Mouse (Mus musculus): Measurements from ENCODE around the gene 2300003K06Rik. TPM values are rescaled to one million over a fixed set of nuclear protein-coding genes. Genes with fewer than 3 reads are reported as not detected.
"Not testable (repeated sequence)": the region's sequence is repeated elsewhere in the genome, so short reads cannot be mapped to it uniquely, and the experiment has no call there.

The 2300003K06Rik gene
- polyA plus RNA-seq (2014; fragmentation: Nextera tagmentation; extraction: Ambion mirVana) = not detected in 2 replicates

DNA sequence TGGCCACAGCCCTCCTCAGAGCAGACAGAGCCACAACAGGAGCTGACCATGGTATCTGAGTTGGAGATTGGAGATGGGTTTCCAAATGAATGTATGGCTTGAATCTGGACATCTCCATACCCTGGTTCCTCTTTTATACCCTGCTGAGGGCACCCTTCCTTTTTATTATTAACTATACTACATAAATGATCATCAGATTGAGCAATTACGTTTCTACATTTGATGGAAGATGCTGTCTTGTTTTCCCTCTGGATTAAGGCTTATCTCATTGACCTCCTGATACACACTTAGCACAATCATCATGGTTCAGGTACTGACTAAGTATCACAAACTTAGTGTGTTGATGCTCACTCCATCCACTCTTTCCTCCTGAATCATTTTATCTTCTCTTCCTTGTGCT is at the start of gene 2300003K06Rik:
TSS of gene 2300003K06Rik (minus strand) at position 101 of the 400 bp plus-strand sequence.
- no peak within 1 kb of the TSS for H3K4me2 ChIP-seq (ENCODE audit: low read length)
- no peaks in the 10 kb centered on the region for H3K4me1 ChIP-seq (ENCODE audit: control insufficient read depth, insufficient read depth, low read length)
- H3K27ac ChIP-seq (ENCODE audit: low read depth, low read length) = no peak within 1 kb of the TSS
- no peaks in the 10 kb centered on the region for H3K9me3 ChIP-seq (replicated peaks; ENCODE audit: control insufficient read depth, low read length)
- H3K27me3 ChIP-seq (replicated peaks; ENCODE audit: control insufficient read depth, insufficient read depth, low read length) = no peaks in the 10 kb centered on the region
- ATAC-seq (no peak), DNase-seq (ENCODE audit: low spot score) (no peak)
- H3K4me3 ChIP-seq (ENCODE audit: low read depth, low read length) = no peak within 1 kb of the TSS
- no peaks in the 10 kb centered on the region for H3K36me3 ChIP-seq (ENCODE audit: control insufficient read depth, insufficient read depth, low read length)
- 75% methylated on average over 1 of the region's 1 CpGs for WGBS
- no peak within 1 kb of the TSS for H3K9ac ChIP-seq (ENCODE audit: low read length)

- not testable (repeated sequence) for H3K4me2 ChIP-seq (ENCODE audit: low read length)
These were observed 41.0 kb upstream of the 2300003K06Rik start, which contains the start of gene Gm11567 for GRCm38 (mm10) chr11:99878887-99879286. Gene Gm11567, plus strand, starts transcription at chr11:99879187.

DNA sequence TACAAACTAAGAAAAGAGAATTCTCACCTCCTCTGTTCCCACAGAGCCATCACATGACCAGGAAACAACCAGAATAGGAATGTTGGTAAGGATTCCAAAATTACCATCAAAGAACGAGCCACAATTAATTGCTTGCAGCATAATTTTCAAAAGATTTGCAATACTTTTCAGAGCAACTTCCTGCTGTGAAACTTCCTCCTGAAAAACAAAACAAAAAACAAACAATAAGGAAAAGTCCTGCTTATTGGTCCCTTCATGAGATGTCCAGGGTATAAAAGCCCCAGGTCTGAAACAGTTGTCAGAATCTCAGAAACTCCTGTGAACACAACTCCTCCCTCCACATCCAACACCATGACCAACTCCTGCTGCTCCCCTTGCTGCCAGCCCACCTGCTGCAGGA is 35.2 kb upstream of the 2300003K06Rik start, which contains the start of gene Krtap9-1:
TSS of gene Krtap9-1 (plus strand) at position 301 of the 400 bp plus-strand sequence.
- not testable (repeated sequence) for H3K27me3 ChIP-seq (replicated peaks; ENCODE audit: control insufficient read depth, insufficient read depth, low read length); H3K27ac ChIP-seq (ENCODE audit: low read depth, low read length); H3K36me3 ChIP-seq (ENCODE audit: control insufficient read depth, insufficient read depth, low read length); H3K9ac ChIP-seq (ENCODE audit: low read length); H3K4me1 ChIP-seq (ENCODE audit: control insufficient read depth, insufficient read depth, low read length); H3K4me3 ChIP-seq (ENCODE audit: low read depth, low read length); DNase-seq (ENCODE audit: low spot score); ATAC-seq; H3K9me3 ChIP-seq (replicated peaks; ENCODE audit: control insufficient read depth, low read length); H3K4me2 ChIP-seq (ENCODE audit: low read length)
- 60% methylated on average over 1 of the region's 1 CpGs for WGBS

More at GRCm38 (mm10) chr11:99878887-99879286, 41.0 kb upstream of the 2300003K06Rik start, which contains the start of gene Gm11567:
- H3K9me3 ChIP-seq (replicated peaks; ENCODE audit: control insufficient read depth, low read length); H3K4me1 ChIP-seq (ENCODE audit: control insufficient read depth, insufficient read depth, low read length); H3K27ac ChIP-seq (ENCODE audit: low read depth, low read length); ATAC-seq; H3K4me3 ChIP-seq (ENCODE audit: low read depth, low read length); DNase-seq (ENCODE audit: low spot score); H3K36me3 ChIP-seq (ENCODE audit: control insufficient read depth, insufficient read depth, low read length); H3K9ac ChIP-seq (ENCODE audit: low read length); H3K27me3 ChIP-seq (replicated peaks; ENCODE audit: control insufficient read depth, insufficient read depth, low read length): not testable (repeated sequence)
- whole genome bisulfite sequencing = 42% methylated on average over 1 of the region's 1 CpGs

GRCm38 (mm10) chr11:99864176-99864575 is 26.3 kb upstream of the 2300003K06Rik start, which contains the start of gene Gm11559:
Gene Gm11559, plus strand, starts transcription at chr11:99864476.
- H3K27me3 ChIP-seq (replicated peaks; ENCODE audit: control insufficient read depth, insufficient read depth, low read length); H3K9ac ChIP-seq (ENCODE audit: low read length); H3K9me3 ChIP-seq (replicated peaks; ENCODE audit: control insufficient read depth, low read length); H3K27ac ChIP-seq (ENCODE audit: low read depth, low read length); ATAC-seq; H3K4me1 ChIP-seq (ENCODE audit: control insufficient read depth, insufficient read depth, low read length); H3K36me3 ChIP-seq (ENCODE audit: control insufficient read depth, insufficient read depth, low read length); H3K4me2 ChIP-seq (ENCODE audit: low read length); H3K4me3 ChIP-seq (ENCODE audit: low read depth, low read length); DNase-seq (ENCODE audit: low spot score): not testable (repeated sequence)
- 53% methylated on average over 1 of the region's 1 CpGs for WGBS

DNA sequence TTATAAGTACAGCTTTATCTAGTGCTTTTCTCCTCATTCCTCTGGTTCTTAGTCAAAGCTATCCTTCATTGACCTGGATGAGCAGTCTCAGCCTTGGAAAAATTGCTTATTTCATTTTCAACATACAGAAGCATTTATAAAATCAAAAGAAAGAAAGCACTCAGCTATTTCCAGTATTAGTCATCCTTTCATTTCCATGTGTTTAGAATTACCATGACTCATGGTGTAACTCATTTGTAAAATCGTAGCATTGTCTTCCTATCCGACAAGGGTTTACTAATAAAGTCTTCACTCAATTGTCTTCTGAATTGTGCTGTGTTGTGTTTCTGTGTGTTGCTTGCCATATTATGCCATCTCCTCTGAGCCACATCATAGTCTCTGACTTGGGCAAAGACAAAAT is 20.9 kb upstream of the 2300003K06Rik start:
- no peaks in the 10 kb centered on the region for H3K36me3 ChIP-seq (ENCODE audit: control insufficient read depth, insufficient read depth, low read length)
- WGBS = 60% methylated on average over 2 of the region's 2 CpGs
- H3K9ac ChIP-seq (ENCODE audit: low read length) = no peak overlapping the region
- H3K4me1 ChIP-seq (ENCODE audit: control insufficient read depth, insufficient read depth, low read length) = no peaks in the 10 kb centered on the region
- H3K4me2 ChIP-seq (ENCODE audit: low read length) = no peak overlapping the region
- H3K27ac ChIP-seq (ENCODE audit: low read depth, low read length) = no peak overlapping the region
- no peak overlapping the region for H3K4me3 ChIP-seq (ENCODE audit: low read depth, low read length)
- ATAC-seq (no peak), DNase-seq (ENCODE audit: low spot score) (no peak)
- H3K9me3 ChIP-seq (replicated peaks; ENCODE audit: control insufficient read depth, low read length) = no peaks in the 10 kb centered on the region
- H3K27me3 ChIP-seq (replicated peaks; ENCODE audit: control insufficient read depth, insufficient read depth, low read length) = no peaks in the 10 kb centered on the region

DNA sequence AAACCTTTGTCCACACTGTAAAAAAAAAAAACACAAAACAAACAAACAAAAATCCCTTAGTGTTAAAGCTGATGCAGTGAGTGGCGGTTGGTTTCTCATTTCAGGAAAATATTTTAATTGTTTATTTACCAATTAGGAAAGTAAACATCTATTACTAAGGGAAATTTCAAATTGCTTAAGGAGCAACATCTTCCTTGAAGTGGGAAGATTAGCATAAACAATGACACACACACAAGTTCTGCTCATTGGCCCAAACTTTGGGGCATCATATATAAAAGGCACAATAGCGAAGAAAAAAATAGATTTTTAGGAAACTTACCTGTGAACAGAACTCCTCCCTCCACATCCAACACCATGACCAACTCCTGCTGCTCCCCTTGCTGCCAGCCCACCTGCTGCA is 19.8 kb upstream of the 2300003K06Rik start, which contains the start of gene Gm11568:
TSS of gene Gm11568 (plus strand) at position 301 of the 400 bp plus-strand sequence.
- Histone ChIP-seq H3K9me3 (replicated peaks; ENCODE audit: control insufficient read depth, low read length) (no peaks in the 10 kb centered on the region), H3K4me1 (ENCODE audit: control insufficient read depth, insufficient read depth, low read length) (no peaks in the 10 kb centered on the region), H3K9ac (ENCODE audit: low read length) (no peak within 1 kb of the TSS), H3K4me3 (ENCODE audit: low read depth, low read length) (no peak within 1 kb of the TSS), H3K27me3 (replicated peaks; ENCODE audit: control insufficient read depth, insufficient read depth, low read length) (no peaks in the 10 kb centered on the region), H3K27ac (ENCODE audit: low read depth, low read length) (no peak within 1 kb of the TSS), H3K4me2 (ENCODE audit: low read length) (no peak within 1 kb of the TSS), H3K36me3 (ENCODE audit: control insufficient read depth, insufficient read depth, low read length) (no peaks in the 10 kb centered on the region)
- WGBS = 87% methylated on average over 2 of the region's 2 CpGs
- ATAC-seq (no peak), DNase-seq (ENCODE audit: low spot score) (no peak)

- Histone ChIP-seq H3K27me3 (replicated peaks; ENCODE audit: control insufficient read depth, insufficient read depth, low read length) (no peaks in the 10 kb centered on the region), H3K27ac (ENCODE audit: low read depth, low read length) (no peak overlapping the region), H3K4me3 (ENCODE audit: low read depth, low read length) (no peak overlapping the region), H3K4me2 (ENCODE audit: low read length) (no peak overlapping the region), H3K36me3 (ENCODE audit: control insufficient read depth, insufficient read depth, low read length) (no peaks in the 10 kb centered on the region), H3K4me1 (ENCODE audit: control insufficient read depth, insufficient read depth, low read length) (no peaks in the 10 kb centered on the region), H3K9ac (ENCODE audit: low read length) (no peak overlapping the region), H3K9me3 (replicated peaks; ENCODE audit: control insufficient read depth, low read length) (no peaks in the 10 kb centered on the region)
- DNase-seq (ENCODE audit: low spot score) = peak; percentile 60
- WGBS = 55% methylated on average over 3 of the region's 3 CpGs
- no peak for ATAC-seq
These were observed 16.3 kb upstream of the 2300003K06Rik start for GRCm38 (mm10) chr11:99854121-99854520.

GRCm38 (mm10) chr11:99851508-99851907 is 13.6 kb upstream of the 2300003K06Rik start, which contains the start of gene Krtap4-16:
Gene Krtap4-16, minus strand, starts transcription at chr11:99851608.
- H3K4me3 ChIP-seq (ENCODE audit: low read depth, low read length) = no peak within 1 kb of the TSS
- no peak for ATAC-seq

DNA sequence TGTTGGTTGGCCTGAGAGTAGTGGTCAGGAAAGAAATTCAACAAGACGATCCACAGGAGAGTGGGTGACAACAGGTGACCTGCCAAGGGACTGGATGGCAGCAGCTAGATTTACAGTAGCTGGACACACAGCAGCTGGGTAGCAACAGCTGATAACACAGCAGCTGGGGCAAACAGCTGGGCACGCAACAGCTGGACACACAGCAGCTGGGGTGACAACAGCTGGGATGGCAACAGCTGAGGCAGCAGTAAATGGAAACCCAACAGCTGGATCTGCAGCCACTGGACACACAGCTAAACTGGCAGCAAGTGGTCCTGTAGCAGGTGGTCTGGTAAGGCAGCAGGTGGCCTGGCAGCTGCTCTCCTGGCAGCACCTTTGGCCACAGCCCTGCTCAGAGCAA is 8.9 kb upstream of the 2300003K06Rik start:
- H3K4me3 ChIP-seq (ENCODE audit: low read depth, low read length) = no peak overlapping the region
- ATAC-seq (no peak), DNase-seq (ENCODE audit: low spot score) (no peak)
- no peak overlapping the region for H3K4me2 ChIP-seq (ENCODE audit: low read length)
- no peak overlapping the region for H3K27ac ChIP-seq (ENCODE audit: low read depth, low read length)
- 87% methylated on average over 2 of the region's 2 CpGs for WGBS
- H3K27me3 ChIP-seq (replicated peaks; ENCODE audit: control insufficient read depth, insufficient read depth, low read length) = no peaks in the 10 kb centered on the region
- no peak overlapping the region for H3K9ac ChIP-seq (ENCODE audit: low read length)
- no peaks in the 10 kb centered on the region for H3K9me3 ChIP-seq (replicated peaks; ENCODE audit: control insufficient read depth, low read length)
- no peaks in the 10 kb centered on the region for H3K4me1 ChIP-seq (ENCODE audit: control insufficient read depth, insufficient read depth, low read length)
- H3K36me3 ChIP-seq (ENCODE audit: control insufficient read depth, insufficient read depth, low read length) = no peaks in the 10 kb centered on the region

More at GRCm38 (mm10) chr11:99851508-99851907, 13.6 kb upstream of the 2300003K06Rik start, which contains the start of gene Krtap4-16:
- no peak for DNase-seq (ENCODE audit: low spot score)
- H3K4me1 ChIP-seq (ENCODE audit: control insufficient read depth, insufficient read depth, low read length) = no peaks in the 10 kb centered on the region
- H3K4me2 ChIP-seq (ENCODE audit: low read length) = no peak within 1 kb of the TSS
- no peak within 1 kb of the TSS for H3K9ac ChIP-seq (ENCODE audit: low read length)
- H3K27me3 ChIP-seq (replicated peaks; ENCODE audit: control insufficient read depth, insufficient read depth, low read length) = no peaks in the 10 kb centered on the region
- H3K27ac ChIP-seq (ENCODE audit: low read depth, low read length) = no peak within 1 kb of the TSS
- no peaks in the 10 kb centered on the region for H3K36me3 ChIP-seq (ENCODE audit: control insufficient read depth, insufficient read depth, low read length)
- no peaks in the 10 kb centered on the region for H3K9me3 ChIP-seq (replicated peaks; ENCODE audit: control insufficient read depth, low read length)

Measured in forebrain, embryonic 14.5 days (tissue).